ENCODE assay signal across 13 mouse cellular contexts in genomic region chr1:191381955-191382736, GRCm38 (mm10). TPM values are rescaled to one million over a fixed set of nuclear protein-coding genes. Genes with fewer than 3 reads are reported as not detected.
A peak's percentile ranks its signal among the peaks of the same experiment; 100 is the strongest.
DNase-seq lines count a peak whose midpoint lies in the region; ATAC-seq and TF ChIP-seq lines count a peak whose summit lies in the region.
"Had no signal": no experiment of that assay in that cellular context is flagged by ENCODE, and none has a peak within 500 bp of the region (broad histone marks: within the 10 kb centered on the region; RNA-seq: fewer than 3 reads in every experiment).

No protein-coding gene starts in this region.

- TF ChIP-seq POLR2A in brain, embryonic 14.5 days (IDR thresholded peaks at IDR 0.05; ENCODE audit: borderline replicate concordance, extremely low read depth, insufficient read depth, insufficient read length, poor library complexity, severe bottlenecking) = no peak

- TF ChIP-seq CTCF in brain, embryonic 14.5 days (IDR thresholded peaks at IDR 0.05; ENCODE audit: borderline replicate concordance, extremely low read depth, insufficient read depth, insufficient read length) = no peak

- WGBS in midbrain, embryonic 13.5 days = 88% methylated on average over 11 of the region's 11 CpGs
- whole genome bisulfite sequencing in midbrain, embryonic 10.5 days = 92% methylated on average over 11 of the region's 11 CpGs
- WGBS in midbrain, embryonic 15.5 days = 78% methylated on average over 11 of the region's 11 CpGs

- no peaks in the 10 kb centered on the region for H3K27me3 ChIP-seq in midbrain, embryonic 13.5 days
- H3K27me3 ChIP-seq in midbrain, embryonic 10.5 days (ENCODE audit: low read depth, poor library complexity, severe bottlenecking) = no peaks in the 10 kb centered on the region
- H3K27me3 ChIP-seq in midbrain, embryonic 15.5 days (replicated peaks) = no peaks in the 10 kb centered on the region
- H3K27me3 ChIP-seq: heart, embryonic 13.5 days; Patski had no signal

- ATAC-seq in midbrain, embryonic 13.5 days = no peak
- no peak for ATAC-seq in midbrain, embryonic 15.5 days (replicated peaks)
- ATAC-seq: Patski had no signal

- H3K9me3 ChIP-seq in midbrain, embryonic 13.5 days = no peaks in the 10 kb centered on the region
- H3K9me3 ChIP-seq in midbrain, embryonic 10.5 days (replicated peaks) = no peaks in the 10 kb centered on the region
- no peaks in the 10 kb centered on the region for H3K9me3 ChIP-seq in midbrain, embryonic 15.5 days
- H3K9me3 ChIP-seq: heart, embryonic 13.5 days had no signal

- H3K4me3 ChIP-seq in midbrain, embryonic 13.5 days (replicated peaks) = no peak overlapping the region
- no peak overlapping the region for H3K4me3 ChIP-seq in midbrain, embryonic 10.5 days
- H3K4me3 ChIP-seq in midbrain, embryonic 15.5 days = no peak overlapping the region
- H3K4me3 ChIP-seq: heart, embryonic 13.5 days had no signal

- peak overlapping the region; percentile 30; the same call in 1 of the 2 replicates for H3K27ac ChIP-seq in midbrain, embryonic 13.5 days
- H3K27ac ChIP-seq in midbrain, embryonic 10.5 days (replicated peaks) = no peak overlapping the region
- peak overlapping the region; percentile 43 for H3K27ac ChIP-seq in midbrain, embryonic 15.5 days
- H3K27ac ChIP-seq: heart, embryonic 13.5 days; liver, embryonic 14.5 days had no signal

- H3K4me2 ChIP-seq in midbrain, embryonic 13.5 days (replicated peaks) = no peak overlapping the region
- H3K4me2 ChIP-seq in midbrain, embryonic 15.5 days = no peak overlapping the region
- H3K4me2 ChIP-seq: heart, embryonic 13.5 days had no signal

- intact Hi-C loops in gastrocnemius, postnatal 36 days (cut with DNase I) = no loop called here

- H3K9ac ChIP-seq in midbrain, embryonic 13.5 days (replicated peaks) = no peak overlapping the region
- H3K9ac ChIP-seq in midbrain, embryonic 15.5 days = no peak overlapping the region
- H3K9ac ChIP-seq: heart, embryonic 13.5 days; liver, embryonic 14.5 days had no signal

- peak; percentile 32 for DNase-seq in gastrocnemius, adult 18-20 months (ENCODE audit: low spot score)
- no peak for DNase-seq in gastrocnemius, postnatal 36 days
- no peak for DNase-seq in midbrain, embryonic 10.5 days (ENCODE audit: low spot score)
- DNase-seq in brain, embryonic 14.5 days (ENCODE audit: low read depth) = peak; percentile 40
- no peak for DNase-seq in spleen, adult 18-20 months
- DNase-seq in adrenal gland, postnatal 36 days = no peak
- DNase-seq: gastrocnemius, postnatal 10 days; lung, postnatal 36 days had no signal

- no peaks in the 10 kb centered on the region for H3K36me3 ChIP-seq in midbrain, embryonic 13.5 days
- no peaks in the 10 kb centered on the region for H3K36me3 ChIP-seq in midbrain, embryonic 10.5 days
- no peaks in the 10 kb centered on the region for H3K36me3 ChIP-seq in midbrain, embryonic 15.5 days (replicated peaks)

- H3K4me1 ChIP-seq in midbrain, embryonic 13.5 days (replicated peaks) = no peaks in the 10 kb centered on the region
- no peaks in the 10 kb centered on the region for H3K4me1 ChIP-seq in midbrain, embryonic 10.5 days
- no peaks in the 10 kb centered on the region for H3K4me1 ChIP-seq in midbrain, embryonic 15.5 days

RNA-seq across cellular contexts. Expression of gene Ppp2r5a, which starts 20.9 kb away (rescaled TPM):
- 10 to 100 TPM; 66.2 to 76.8 TPM for total RNA-seq in gastrocnemius, adult 18-20 months (2021)
- 10 to 100 TPM; 63.7 to 67.8 TPM for total RNA-seq in gastrocnemius, postnatal 36 days (2021)
- polyA plus RNA-seq in midbrain, embryonic 13.5 days (2015; fragmentation: Nextera tagmentation; extraction: Ambion mirVana) = 6.3 and 7.3 TPM in 2 replicates
- 8.5 and 11.8 TPM in 2 replicates for polyA plus RNA-seq in midbrain, embryonic 10.5 days (2016; fragmentation: Nextera tagmentation; extraction: Ambion mirVana)
- polyA plus RNA-seq in brain, embryonic 14.5 days (2012; rRNA removed) = 15.9 and 16.8 TPM in 2 replicates
- polyA plus RNA-seq in midbrain, embryonic 15.5 days (2015; fragmentation: Nextera tagmentation; extraction: Ambion mirVana) = 8.3 and 9.4 TPM in 2 replicates
- total RNA-seq in adrenal gland, postnatal 36 days (2021) = 100 to 1,000 TPM; 192 to 197 TPM

RNA-seq across cellular contexts. Expression of gene Tmem206, which starts 56.4 kb away (rescaled TPM):
- 1 to 10 TPM; 1.1 to 1.5 TPM for total RNA-seq in gastrocnemius, adult 18-20 months (2021)
- 1 to 10 TPM; 1.5 to 1.8 TPM for total RNA-seq in gastrocnemius, postnatal 36 days (2021)
- 46.9 and 48.7 TPM in 2 replicates for polyA plus RNA-seq in midbrain, embryonic 13.5 days (2015; fragmentation: Nextera tagmentation; extraction: Ambion mirVana)
- polyA plus RNA-seq in midbrain, embryonic 10.5 days (2016; fragmentation: Nextera tagmentation; extraction: Ambion mirVana) = 32.3 and 34.9 TPM in 2 replicates
- polyA plus RNA-seq in brain, embryonic 14.5 days (2012; rRNA removed) = 30.7 and 35.6 TPM in 2 replicates
- polyA plus RNA-seq in midbrain, embryonic 15.5 days (2015; fragmentation: Nextera tagmentation; extraction: Ambion mirVana) = 43.2 and 44.5 TPM in 2 replicates
- total RNA-seq in adrenal gland, postnatal 36 days (2021) = 1 to 10 TPM; 4.7 to 6.0 TPM

Comparison
In these comparisons a context has a peak if more than half of its experiments do, and no peak if none do; other contexts are left out.
1. DNase-seq: peak in gastrocnemius, adult 18-20 months (single experiment) and brain, embryonic 14.5 days (single experiment); none in gastrocnemius, postnatal 36 days (0 of 2), midbrain, embryonic 10.5 days (single experiment), spleen, adult 18-20 months (0 of 2) and adrenal gland, postnatal 36 days (0 of 2).